Mouse (Mus musculus): Measurements from ENCODE around the gene Tmem163. TPM values are rescaled to one million over a fixed set of nuclear protein-coding genes. Genes with fewer than 3 reads are reported as not detected.

Gene Tmem163
- polyA plus RNA-seq (2012; ENCODE audit: low replicate concordance), result 9.3 and 17.1 TPM in 2 replicates

GRCm38 (mm10) chr1:127679498-127680133 is at the start of gene Tmem163:
TSS of gene Tmem163 (minus strand) at chr1:127679548.

GRCm38 (mm10) chr1:127729096-127729495 is 49.7 kb upstream of the Tmem163 start, which contains the start of gene Acmsd:
TSS of gene Acmsd (plus strand) at chr1:127729413.

Other genes starting within 250 kb of the Tmem163 start
- 0.58 TPM in 1 of 2 replicates, not detected in the other for gene Acmsd, start 49.9 kb upstream of the Tmem163 start, polyA plus RNA-seq (2012; ENCODE audit: low replicate concordance)
- gene Ccnt2, start 94.6 kb upstream of the Tmem163 start, polyA plus RNA-seq (2012; ENCODE audit: low replicate concordance), result 16.6 and 17.9 TPM in 2 replicates
- gene Map3k19, start 175.5 kb upstream of the Tmem163 start, polyA plus RNA-seq (2012; ENCODE audit: low replicate concordance), result 0.10 and 0.18 TPM in 2 replicates
- 42.2 and 59.3 TPM in 2 replicates for gene Rab3gap1, start 189.2 kb upstream of the Tmem163 start, polyA plus RNA-seq (2012; ENCODE audit: low replicate concordance)